Mouse (Mus musculus) ES-CJ7 (cell line): Measurements from ENCODE around the gene Zfp868.
"Not testable (repeated sequence)": the region's sequence is repeated elsewhere in the genome, so short reads cannot be mapped to it uniquely, and the experiment has no call there.

Source experiments
- DNase-seq: peaks from one replicate; pipeline ENCODE4 v3.0.0; 2011; ENCODE audit warnings: low read depth, low spot score

Gene Zfp868

DNA sequence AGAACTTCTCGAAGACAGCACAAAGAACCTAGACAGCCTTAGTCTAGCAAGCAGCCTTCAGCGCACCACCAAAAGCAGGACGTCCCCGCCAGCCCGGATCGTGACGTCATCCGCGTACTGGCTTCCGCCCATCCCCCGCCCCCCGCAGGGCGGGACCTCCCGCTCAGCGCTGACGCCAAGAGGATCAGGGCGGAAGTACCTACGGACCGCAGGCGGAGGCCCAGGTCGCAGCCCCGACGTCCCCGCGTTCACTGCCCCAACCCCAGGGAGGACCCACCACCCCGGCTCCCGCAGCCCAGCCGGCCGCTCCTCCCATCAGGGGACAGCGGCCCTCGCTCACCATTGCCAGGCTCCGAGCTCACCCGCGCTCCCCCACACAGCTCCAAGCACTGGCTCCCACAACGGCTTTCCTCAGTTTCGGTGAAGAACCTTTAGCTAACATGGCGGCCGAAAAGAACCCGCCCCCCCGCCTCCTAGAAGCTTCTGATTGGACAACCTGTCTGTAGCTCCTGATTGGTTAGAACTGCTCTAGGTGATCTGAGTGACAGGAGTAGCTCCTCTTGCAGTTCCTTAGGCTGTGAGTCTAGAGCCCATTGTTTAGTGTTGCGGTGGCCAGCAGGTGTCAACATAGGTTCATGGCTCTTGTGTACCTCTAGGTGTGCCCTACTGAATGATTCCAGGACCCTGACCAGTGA lies at the start of gene Zfp868:
TSS of gene Zfp868 (minus strand) at position 454 of the 695 bp plus-strand sequence.
- DNase-seq = peak; percentile 100

GRCm38 (mm10) chr8:69665051-69665450 lies 39.7 kb upstream of the Zfp868 start:
- DNase-seq = peak; percentile 1

- DNase-seq = peak; percentile 1
Measured at GRCm38 (mm10) chr8:69661294-69661693, 35.9 kb upstream of the Zfp868 start.

GRCm38 (mm10) chr8:69654358-69654981 lies 29.1 kb upstream of the Zfp868 start, which contains the start of gene Zfp964:
TSS of gene Zfp964 (plus strand) at chr8:69654479.
- peak; percentile 96 for DNase-seq

- DNase-seq = no peak
Measured at GRCm38 (mm10) chr8:69653808-69654357, 28.5 kb upstream of the Zfp868 start.

- DNase-seq = no peak
Measured at GRCm38 (mm10) chr8:69618078-69618477, 7.3 kb downstream of the Zfp868 start.

DNA sequence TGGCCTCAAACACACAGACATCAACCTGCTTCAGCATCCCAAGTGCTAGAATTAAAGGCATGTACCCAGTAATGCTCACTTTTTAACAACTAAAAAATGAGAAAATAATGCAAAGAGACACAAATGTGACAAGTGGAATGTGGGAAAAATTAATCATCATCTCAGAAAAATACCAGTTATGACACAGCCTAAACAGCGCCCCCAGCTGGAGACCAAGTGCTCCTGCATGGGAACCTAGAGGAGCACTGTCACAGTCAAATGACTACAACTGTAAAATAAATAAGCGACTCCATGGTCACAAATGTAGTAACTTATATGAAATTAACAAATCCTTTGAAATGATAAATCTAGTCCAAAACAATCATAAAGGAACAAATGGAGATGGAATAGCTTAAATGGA lies 10.7 kb downstream of the Zfp868 start:
- DNase-seq = no peak

GRCm38 (mm10) chr8:69597598-69597997 lies 27.8 kb downstream of the Zfp868 start:
- DNase-seq = not testable (repeated sequence)

- peak; percentile 36 for DNase-seq
Measured at GRCm38 (mm10) chr8:69584611-69585202, 40.6 kb downstream of the Zfp868 start.

GRCm38 (mm10) chr8:69584201-69584600 lies 41.1 kb downstream of the Zfp868 start:
- DNase-seq = not testable (repeated sequence)
